Mouse (Mus musculus) Patski (cell line): Measurements from ENCODE around the gene Krt80. TPM values are rescaled to one million over a fixed set of nuclear protein-coding genes. Genes with fewer than 3 reads are reported as not detected.

Source experiments
- ATAC-seq: fragments of 100-300 bp; one replicate; pipeline ENCODE4 v1.8.0; 2021
- CTCF ChIA-PET: fragments of 350-600 bp; sonication (Branson Sonifier 250); formaldehyde crosslinking; loops from one replicate; lab custom pipeline; 2022; ENCODE audit warnings: inconsistent platforms; lab: Charles Lee
- POLR2A ChIA-PET: fragments of 350-600 bp; sonication (Branson Sonifier 250); formaldehyde crosslinking; loops from one replicate; lab custom pipeline; 2022; ENCODE audit warnings: antibody characterized with exemption, inconsistent platforms; lab: Charles Lee
- DNase-seq: peaks from one replicate; pipeline ENCODE4 v3.0.0-alpha.2; 2011; ENCODE audit warnings: low read depth, low spot score
- H3K27me3 ChIP-seq: fragments of 371-371 bp; one replicate; pipeline ENCODE4 v1.5.1; 2021
- CTCF ChIP-seq: fragments of 100-300 bp; IDR thresholded peaks from one replicate; pipeline ENCODE4 v1.5.1; 2021
- in situ Hi-C: fragments of 300-500 bp; cut with MboI; formaldehyde crosslinking; loops from 3 replicates; pipeline ENCODE4 v1.11.1; 2018; ENCODE audit warnings: low pct_unique_long_range_greater_than_20kb, mixed read lengths
- polyA plus RNA-seq: library from polyadenylated mRNA; unstranded; gene quantifications from one replicate; pipeline ENCODE4 v1.2.3, GENCODE M21; 2021

Krt80 gene
- polyA plus RNA-seq, 1 experiment from 2014 or later = 16.7 TPM

- DNase-seq (no peak), ATAC-seq (no peak)
- no peaks in the 10 kb centered on the region for H3K27me3 ChIP-seq
- TF ChIP-seq CTCF = no peak
- CTCF ChIA-PET = interaction anchor here (1.1 to 2.2 kb wide), 6 partner anchors 16 to 673 kb away, joined by 3 to 10 read pairs (median 4); no protein-coding TSS in a partner anchor
- POLR2A ChIA-PET = interaction anchor here (0.6 kb wide), 2 partner anchors 18 to 1334 kb away, joined by 3 to 4 read pairs; no protein-coding TSS in a partner anchor
- in situ Hi-C loops = no loop called here
Observed at GRCm38 (mm10) chr15:101311087-101311770, 58.7 kb downstream of the Krt80 start.

- POLR2A ChIA-PET = no interaction called here
- CTCF ChIA-PET = interaction anchor here (1.2 kb wide), 1 partner anchor 18 kb away, joined by 3 read pairs; no protein-coding TSS in a partner anchor
- in situ Hi-C loops = no loop called here
- DNase-seq (no peak), ATAC-seq (no peak)
- no peak for TF ChIP-seq CTCF
- H3K27me3 ChIP-seq = no peaks in the 10 kb centered on the region
Observed at GRCm38 (mm10) chr15:101309493-101309892, 60.5 kb downstream of the Krt80 start.

GRCm38 (mm10) chr15:101308440-101309348 is 61.3 kb downstream of the Krt80 start:
- in situ Hi-C loops = no loop called here
- ChIA-PET POLR2A (interaction anchor here (0.6 kb wide), 1 partner anchor 73 kb away, joined by 5 read pairs; no protein-coding TSS in a partner anchor), CTCF (no interaction called here)
- DNase-seq = no peak
- no peak for TF ChIP-seq CTCF
- no peaks in the 10 kb centered on the region for H3K27me3 ChIP-seq
- ATAC-seq = no peak

GRCm38 (mm10) chr15:101306459-101306858 is 63.5 kb downstream of the Krt80 start:
- ATAC-seq (no peak), DNase-seq (no peak)
- ChIA-PET CTCF (no interaction called here), POLR2A (no interaction called here)
- in situ Hi-C loops = no loop called here
- TF ChIP-seq CTCF = no peak
- no peaks in the 10 kb centered on the region for H3K27me3 ChIP-seq

- no peak for DNase-seq
- in situ Hi-C loops = no loop called here
- no peaks in the 10 kb centered on the region for H3K27me3 ChIP-seq
- CTCF ChIA-PET = no interaction called here
- POLR2A ChIA-PET = no interaction called here
- no peak for TF ChIP-seq CTCF
- no peak for ATAC-seq
Observed at GRCm38 (mm10) chr15:101303830-101304229, 66.1 kb downstream of the Krt80 start.

- TF ChIP-seq CTCF = no peak
- no peaks in the 10 kb centered on the region for H3K27me3 ChIP-seq
- DNase-seq (no peak), ATAC-seq (no peak)
- ChIA-PET POLR2A (no interaction called here), CTCF (no interaction called here)
- in situ Hi-C loops = no loop called here
Observed at GRCm38 (mm10) chr15:101302201-101302600, 67.8 kb downstream of the Krt80 start.

- POLR2A ChIA-PET = no interaction called here
- in situ Hi-C loops = no loop called here
- no peak for ATAC-seq
- TF ChIP-seq CTCF = no peak
- CTCF ChIA-PET = interaction anchor here (0.8 kb wide), 1 partner anchor 17 kb away, joined by 3 read pairs; no protein-coding TSS in a partner anchor
- DNase-seq = no peak
- H3K27me3 ChIP-seq = no peaks in the 10 kb centered on the region
Observed at GRCm38 (mm10) chr15:101300128-101300527, 69.8 kb downstream of the Krt80 start.

GRCm38 (mm10) chr15:101299480-101299960 is 70.4 kb downstream of the Krt80 start:
- DNase-seq (no peak), ATAC-seq (no peak)
- ChIA-PET CTCF (interaction anchor here (0.7 to 0.9 kb wide), 2 partner anchors 8 to 14 kb away, joined by 3 read pairs; no protein-coding TSS in a partner anchor), POLR2A (interaction anchor here (1.3 kb wide), 1 partner anchor 15 kb away, joined by 3 read pairs; the partner anchor contains the start of gene Atg101)
- in situ Hi-C loops = no loop called here
- no peaks in the 10 kb centered on the region for H3K27me3 ChIP-seq
- no peak for TF ChIP-seq CTCF

- no peaks in the 10 kb centered on the region for H3K27me3 ChIP-seq
- ChIA-PET CTCF (interaction anchor here (0.7 kb wide), 1 partner anchor 13 kb away, joined by 3 read pairs; no protein-coding TSS in a partner anchor), POLR2A (interaction anchor here (1.3 kb wide), 1 partner anchor 14 kb away, joined by 3 read pairs; the partner anchor contains the start of gene Atg101)
- TF ChIP-seq CTCF = no peak
- in situ Hi-C loops = no loop called here
- no peak for DNase-seq
- no peak for ATAC-seq
Observed at GRCm38 (mm10) chr15:101298550-101298949, 71.4 kb downstream of the Krt80 start.

- ChIA-PET CTCF (no interaction called here), POLR2A (no interaction called here)
- DNase-seq (no peak), ATAC-seq (no peak)
- no peaks in the 10 kb centered on the region for H3K27me3 ChIP-seq
- TF ChIP-seq CTCF = no peak
- in situ Hi-C loops = no loop called here
Observed at GRCm38 (mm10) chr15:101297988-101298387, 72.0 kb downstream of the Krt80 start.

Other genes with a start within 250 kb of the Krt80 start
- gene Acvrl1, start 241.6 kb downstream of the Krt80 start, polyA plus RNA-seq = not detected
- 31.1 TPM for gene Acvr1b, start 196.1 kb downstream of the Krt80 start, polyA plus RNA-seq
- gene Grasp, start 146.0 kb downstream of the Krt80 start, polyA plus RNA-seq = 6.8 TPM
- 2.2 TPM for gene Nr4a1, start 115.9 kb downstream of the Krt80 start, polyA plus RNA-seq
- gene Atg101, start 85.9 kb downstream of the Krt80 start, polyA plus RNA-seq = 48.6 TPM
- not detected for gene 6030408B16Rik, start 77.0 kb downstream of the Krt80 start, polyA plus RNA-seq
- gene Krt7, start 40.9 kb upstream of the Krt80 start, polyA plus RNA-seq = 5.1 TPM
- not detected for gene Krt87, start 68.6 kb upstream of the Krt80 start, polyA plus RNA-seq
- not detected for gene Krt88, start 77.6 kb upstream of the Krt80 start, polyA plus RNA-seq
- not detected for gene Krt81, start 93.6 kb upstream of the Krt80 start, polyA plus RNA-seq
- not detected for gene Krt86, start 103.3 kb upstream of the Krt80 start, polyA plus RNA-seq
- gene Krt83, start 121.3 kb upstream of the Krt80 start, polyA plus RNA-seq = not detected
- gene Gm49425, start 147.1 kb upstream of the Krt80 start, polyA plus RNA-seq = not detected
- gene Krt84, start 162.7 kb upstream of the Krt80 start, polyA plus RNA-seq = not detected
- not detected for gene Krt82, start 180.5 kb upstream of the Krt80 start, polyA plus RNA-seq
- 0.27 TPM for gene Krt90, start 192.8 kb upstream of the Krt80 start, polyA plus RNA-seq
- gene Krt75, start 203.7 kb upstream of the Krt80 start, polyA plus RNA-seq = not detected